Mouse (Mus musculus) midbrain, embryonic 16.5 days (tissue): ENCODE measurements around the gene Elp5. TPM values are rescaled to one million over a fixed set of nuclear protein-coding genes. Genes with fewer than 3 reads are reported as not detected.

Experiments used
- ATAC-seq: fragments of 200-750 bp; cut with Nextera tagmentation; 2 replicates; pipeline ENCODE4 v1.8.0; 2017; ENCODE audit warnings: moderate TSS enrichment
- H3K27ac ChIP-seq: fragments of 300-500 bp; sonication (generic); 2 replicates; pipeline ENCODE4 v1.5.1; 2014; ENCODE audit warnings: mild to moderate bottlenecking, low read length, mixed read lengths
- H3K27me3 ChIP-seq: fragments of 300-500 bp; sonication (generic); 2 replicates; pipeline ENCODE4 v1.6.1; 2014; ENCODE audit warnings: low read depth, low read length, mixed read lengths; ENCODE audit not compliant: control insufficient read depth, insufficient read depth
- H3K36me3 ChIP-seq: fragments of 300-500 bp; sonication (generic); 2 replicates; pipeline ENCODE4 v1.6.1; 2014; ENCODE audit warnings: mild to moderate bottlenecking, low read length, moderate library complexity, mixed read lengths; ENCODE audit not compliant: control insufficient read depth, insufficient read depth
- H3K4me1 ChIP-seq: fragments of 300-500 bp; sonication (generic); 2 replicates; pipeline ENCODE4 v1.6.1; 2014; ENCODE audit warnings: mild to moderate bottlenecking, low read length, mixed read lengths; ENCODE audit not compliant: control insufficient read depth, insufficient read depth
- H3K4me2 ChIP-seq: fragments of 300-500 bp; sonication (generic); 2 replicates; pipeline ENCODE4 v1.6.1; 2014; ENCODE audit warnings: mild to moderate bottlenecking, low read length, mixed read lengths
- H3K4me3 ChIP-seq: fragments of 300-500 bp; sonication (generic); 2 replicates; pipeline ENCODE4 v1.5.1; 2014; ENCODE audit warnings: low read depth, mild to moderate bottlenecking, low read length, moderate library complexity, mixed read lengths
- H3K9ac ChIP-seq: fragments of 300-500 bp; sonication (generic); 2 replicates; pipeline ENCODE4 v1.6.1; 2014; ENCODE audit warnings: low read depth, low read length, mixed read lengths
- H3K9me3 ChIP-seq: fragments of 300-500 bp; sonication (generic); replicated peaks from 2 replicates; pipeline ENCODE4 v1.6.1; 2014; ENCODE audit warnings: mild to moderate bottlenecking, low read length, mixed read lengths; ENCODE audit not compliant: control insufficient read depth, poor library complexity, severe bottlenecking
- WGBS: fragments of 180-500 bp; shearing (Covaris S2); extraction: QIAGEN DNeasy Blood & Tissue Kit; methylation state at CpG from one replicate; pipeline ENCODE4 v1.1.7; 2014; 5-methylcytosine and 5-hydroxymethylcytosine counted together
- polyA plus RNA-seq: library from polyadenylated mRNA; unstranded; fragments of >200 nt; fragmentation: Nextera tagmentation; extraction: Ambion mirVana; gene quantifications from 2 replicates; pipeline ENCODE4 v1.2.1, GENCODE M21; 2015

The Elp5 gene
- polyA plus RNA-seq, 1 experiment from 2014 or later = 173 TPM

- no peak overlapping the region for H3K4me2 ChIP-seq
These were observed 27.7 kb upstream of the Elp5 start for GRCm38 (mm10) chr11:70010033-70010432.

DNA sequence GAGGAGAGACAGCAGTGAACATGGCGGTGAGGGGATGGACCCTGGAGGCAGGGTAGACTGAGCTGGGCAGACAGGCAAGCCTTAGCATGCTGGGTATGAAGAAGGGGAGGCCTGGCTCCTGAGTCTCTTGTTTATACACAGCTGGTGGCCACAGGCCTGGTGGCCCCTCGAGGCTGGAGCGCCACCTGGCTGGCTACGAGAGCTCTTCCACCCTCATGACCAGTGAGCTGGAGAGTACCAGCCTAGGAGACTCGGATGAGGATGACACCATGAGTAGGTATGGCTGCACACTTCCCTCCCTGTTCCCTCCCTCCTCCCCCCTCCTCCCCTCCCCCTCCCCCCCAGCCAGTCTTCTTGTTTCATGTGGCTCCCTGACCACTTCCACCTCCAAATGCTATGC lies 23.2 kb upstream of the Elp5 start:
- Histone ChIP-seq H3K9me3 (no peaks in the 10 kb centered on the region), H3K4me2 (no peak overlapping the region), H3K4me3 (no peak overlapping the region), H3K4me1 (peaks cover 30% of the 10 kb centered on the region), H3K36me3 (peaks cover 46% of the 10 kb centered on the region), H3K9ac (no peak overlapping the region), H3K27ac (no peak overlapping the region), H3K27me3 (no peaks in the 10 kb centered on the region)
- no peak for ATAC-seq
- 53% methylated on average over 5 of the region's 5 CpGs for WGBS

More at GRCm38 (mm10) chr11:70010033-70010432, 27.7 kb upstream of the Elp5 start:
- peaks cover 8% of the 10 kb centered on the region for H3K4me1 ChIP-seq
- no peak overlapping the region for H3K27ac ChIP-seq
- no peak for ATAC-seq
- no peak overlapping the region for H3K9ac ChIP-seq
- H3K27me3 ChIP-seq = no peaks in the 10 kb centered on the region
- 92% methylated on average over 6 of the region's 6 CpGs for whole genome bisulfite sequencing
- peaks cover 63% of the 10 kb centered on the region for H3K36me3 ChIP-seq
- H3K4me3 ChIP-seq = no peak overlapping the region
- H3K9me3 ChIP-seq = no peaks in the 10 kb centered on the region

DNA sequence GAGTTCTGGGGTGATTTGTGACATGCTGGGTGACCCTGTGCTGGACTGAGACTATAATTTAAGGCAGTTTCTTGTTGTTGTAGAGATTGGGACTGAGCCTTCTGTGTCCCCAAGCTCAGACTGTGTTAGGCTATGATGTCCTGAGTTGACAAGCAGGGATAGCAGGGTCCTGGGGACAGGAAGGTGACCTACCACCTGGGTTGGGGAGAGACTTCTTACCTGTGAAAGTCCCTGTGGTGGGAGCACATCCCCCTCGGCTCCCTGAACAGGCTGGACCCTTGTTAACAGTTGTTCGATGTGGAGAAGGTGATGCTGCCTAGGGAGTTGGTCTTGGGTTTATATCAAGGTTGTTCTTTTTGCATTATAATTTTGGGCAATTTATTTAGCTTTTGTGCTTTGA lies 20.2 kb upstream of the Elp5 start:
- H3K9ac ChIP-seq = peak overlapping the region; percentile 2; the same call in 1 of the 2 replicates
- H3K4me1 ChIP-seq = peaks cover 41% of the 10 kb centered on the region
- peak overlapping the region; percentile 89; the same call in 1 of the 2 replicates for H3K4me3 ChIP-seq
- no peaks in the 10 kb centered on the region for H3K9me3 ChIP-seq
- WGBS = 95% methylated on average over 2 of the region's 2 CpGs
- peaks cover 24% of the 10 kb centered on the region for H3K36me3 ChIP-seq
- peak overlapping the region; percentile 99 for H3K4me2 ChIP-seq
- H3K27me3 ChIP-seq = no peaks in the 10 kb centered on the region
- no peak for ATAC-seq
- H3K27ac ChIP-seq = no peak overlapping the region

DNA sequence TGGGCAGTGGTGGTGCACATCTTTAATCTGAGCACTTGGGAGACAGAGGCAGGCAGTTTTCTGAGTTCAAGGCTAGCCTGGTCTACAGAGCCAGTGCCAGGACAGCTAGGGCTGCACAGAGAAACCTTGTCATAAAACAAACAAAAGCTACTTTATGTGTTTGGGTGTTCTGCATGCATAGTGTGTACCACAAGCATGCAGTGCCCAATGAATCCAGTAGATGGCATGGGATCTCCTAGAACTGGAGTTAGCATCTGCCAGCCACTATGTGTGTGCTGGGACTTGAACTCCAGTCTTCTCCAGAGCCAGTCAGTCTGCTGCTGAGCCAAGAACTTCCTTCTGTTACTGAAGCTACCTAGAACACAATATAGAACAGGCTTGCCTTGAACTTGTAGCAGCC lies 19.5 kb upstream of the Elp5 start:
- Histone ChIP-seq H3K27me3 (no peaks in the 10 kb centered on the region), H3K4me1 (peaks cover 42% of the 10 kb centered on the region), H3K4me3 (peak overlapping the region; percentile 89), H3K36me3 (peaks cover 18% of the 10 kb centered on the region), H3K9me3 (no peaks in the 10 kb centered on the region), H3K4me2 (peak overlapping the region; percentile 99), H3K9ac (no peak overlapping the region), H3K27ac (no peak overlapping the region)
- ATAC-seq = no peak

- H3K27ac ChIP-seq = peak overlapping the region; percentile 98
- 13% methylated on average over 8 of the region's 8 CpGs for WGBS
- peaks cover 12% of the 10 kb centered on the region for H3K36me3 ChIP-seq
- H3K9me3 ChIP-seq = no peaks in the 10 kb centered on the region
- H3K27me3 ChIP-seq = no peaks in the 10 kb centered on the region
- H3K9ac ChIP-seq = peak overlapping the region; percentile 90
- peak overlapping the region; percentile 99 for H3K4me2 ChIP-seq
- ATAC-seq = no peak
- peaks cover 42% of the 10 kb centered on the region for H3K4me1 ChIP-seq
- peak overlapping the region; percentile 89 for H3K4me3 ChIP-seq
These were observed 18.8 kb upstream of the Elp5 start for GRCm38 (mm10) chr11:70001159-70001558.

GRCm38 (mm10) chr11:70000396-70000898 lies 18.1 kb upstream of the Elp5 start, which contains the start of gene Dvl2:
Gene Dvl2 (plus strand): TSS chr11:70000595.
- peak within 1 kb of the TSS; percentile 99 for H3K4me2 ChIP-seq
- no peaks in the 10 kb centered on the region for H3K27me3 ChIP-seq
- no peaks in the 10 kb centered on the region for H3K9me3 ChIP-seq
- WGBS = under 1% methylated on average over 47 of the region's 48 CpGs
- peak within 1 kb of the TSS; percentile 90 for H3K9ac ChIP-seq
- peak within 1 kb of the TSS; percentile 89 for H3K4me3 ChIP-seq
- peak; percentile 67 for ATAC-seq
- peaks cover 42% of the 10 kb centered on the region for H3K4me1 ChIP-seq
- peak within 1 kb of the TSS; percentile 98 for H3K27ac ChIP-seq
- peaks cover 7% of the 10 kb centered on the region for H3K36me3 ChIP-seq

DNA sequence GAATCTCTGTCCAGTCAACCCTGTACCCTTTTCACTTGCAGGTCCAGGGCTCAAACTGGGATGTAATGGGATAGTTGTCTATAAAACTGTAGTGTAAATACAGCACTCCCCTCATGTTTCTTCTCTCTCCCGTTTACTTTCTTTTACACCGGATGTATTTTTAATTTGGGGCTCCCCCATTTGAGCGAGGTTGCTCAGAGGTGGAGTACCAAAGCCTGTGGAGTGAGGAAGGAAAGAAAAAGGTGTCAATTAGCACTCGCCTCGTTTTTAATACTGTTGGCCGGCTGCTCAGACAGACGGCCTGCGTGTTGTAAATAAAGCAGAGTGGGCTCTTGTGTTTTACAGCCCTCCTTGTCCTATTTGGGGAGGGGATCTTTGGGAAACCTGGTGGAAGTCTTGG lies 17.3 kb upstream of the Elp5 start:
- Histone ChIP-seq H3K4me2 (no peak overlapping the region), H3K9me3 (no peaks in the 10 kb centered on the region), H3K27ac (peak overlapping the region; percentile 98), H3K36me3 (peaks cover 7% of the 10 kb centered on the region), H3K4me1 (peaks cover 44% of the 10 kb centered on the region), H3K27me3 (no peaks in the 10 kb centered on the region), H3K9ac (no peak overlapping the region), H3K4me3 (no peak overlapping the region; the same call in 1 of the 2 replicates)
- 87% methylated on average over 8 of the region's 8 CpGs for WGBS
- no peak for ATAC-seq

DNA sequence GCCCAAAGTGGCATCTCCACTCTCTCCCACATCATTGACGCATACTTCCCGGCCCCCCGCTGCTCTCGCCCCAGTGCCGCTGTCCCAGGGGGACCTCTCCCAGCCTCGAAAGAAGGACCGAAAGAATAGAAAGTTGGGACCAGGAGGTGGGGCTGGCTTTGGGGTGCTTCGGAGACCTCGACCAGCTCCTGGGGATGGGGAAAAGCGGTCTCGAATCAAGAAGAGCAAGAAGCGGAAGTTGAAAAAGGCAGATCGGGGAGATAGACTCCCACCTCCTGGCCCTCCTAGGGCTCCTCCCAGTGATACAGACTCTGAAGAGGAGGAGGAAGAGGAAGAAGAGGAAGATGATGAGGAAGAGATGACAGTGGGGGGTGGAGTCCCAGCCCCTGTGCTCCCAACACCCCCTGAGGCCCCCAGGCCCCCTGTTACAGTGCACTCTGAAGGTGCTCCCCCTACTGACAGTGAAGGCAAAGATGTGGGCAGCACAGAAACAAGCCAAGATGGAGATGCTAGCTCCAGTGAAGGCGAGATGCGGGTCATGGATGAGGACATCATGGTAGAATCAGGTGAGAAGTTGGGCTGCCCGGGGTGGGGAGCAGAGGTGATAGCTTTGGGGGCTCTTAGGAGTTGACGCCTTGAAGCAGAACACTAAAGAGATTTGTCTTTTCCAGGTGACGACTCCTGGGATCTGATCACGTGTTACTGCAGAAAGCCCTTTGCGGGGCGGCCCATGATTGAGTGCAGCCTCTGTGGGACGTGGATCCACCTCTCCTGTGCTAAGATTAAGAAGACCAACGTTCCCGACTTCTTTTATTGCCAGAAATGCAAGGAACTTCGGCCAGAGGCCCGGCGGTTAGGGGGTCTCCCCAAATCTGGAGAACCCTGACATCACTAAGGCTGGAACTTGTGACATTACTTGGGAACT lies 16.5 kb upstream of the Elp5 start:
- no peak for ATAC-seq
- WGBS = 91% methylated on average over 27 of the region's 27 CpGs

GRCm38 (mm10) chr11:69997070-69997509 lies 14.8 kb upstream of the Elp5 start:
- Histone ChIP-seq H3K27ac (peak overlapping the region; percentile 90), H3K27me3 (no peaks in the 10 kb centered on the region), H3K4me1 (peaks cover 36% of the 10 kb centered on the region), H3K36me3 (peaks cover 7% of the 10 kb centered on the region), H3K4me2 (peak overlapping the region; percentile 81), H3K9ac (peak overlapping the region; percentile 90), H3K4me3 (peak overlapping the region; percentile 90), H3K9me3 (no peaks in the 10 kb centered on the region)
- no peak for ATAC-seq
- under 1% methylated on average over 25 of the region's 44 CpGs for WGBS

More for the DNA sequence above, 16.5 kb upstream of the Elp5 start:
- no peak overlapping the region for H3K4me2 ChIP-seq
- no peaks in the 10 kb centered on the region for H3K27me3 ChIP-seq
- H3K27ac ChIP-seq = no peak overlapping the region
- no peak overlapping the region for H3K4me3 ChIP-seq
- no peaks in the 10 kb centered on the region for H3K9me3 ChIP-seq
- peaks cover 7% of the 10 kb centered on the region for H3K36me3 ChIP-seq
- H3K9ac ChIP-seq = no peak overlapping the region
- H3K4me1 ChIP-seq = peaks cover 44% of the 10 kb centered on the region
